Mouse (Mus musculus) CH12.LX (cell line): ENCODE measurements around the gene Slc25a34. TPM values are rescaled to one million over a fixed set of nuclear protein-coding genes. Genes with fewer than 3 reads are reported as not detected.

Experiments
- DNase-seq: peaks from one replicate; pipeline ENCODE4 v3.0.0-alpha.2; 2013; ENCODE audit errors: extremely low read depth
- H3K27ac ChIP-seq: 2 replicates; pipeline ENCODE4 v1.5.1; 2012; ENCODE audit warnings: low read depth, mild to moderate bottlenecking, control low read depth, moderate library complexity; ENCODE audit not compliant: insufficient read depth
- H3K27me3 ChIP-seq: replicated peaks from 2 replicates; pipeline ENCODE3; 2012; ENCODE audit warnings: inconsistent platforms
- H3K36me3 ChIP-seq, 2 experiments: replicated peaks in 1 of 2; 2 replicates each; pipeline versions ENCODE3 to v1.6.1; 2012; ENCODE audit warnings: inconsistent platforms in 1 of 2, low read length in 1 of 2, mild to moderate bottlenecking in 1 of 2, mixed read lengths in 1 of 2, moderate library complexity in 1 of 2; ENCODE audit not compliant: control insufficient read depth in 1 of 2, insufficient read depth in 1 of 2
- H3K4me1 ChIP-seq, 2 experiments: 2 replicates each; pipeline ENCODE4 v1.6.1; 2012; ENCODE audit warnings: inconsistent platforms in 1 of 2, moderate library complexity in 1 of 2; ENCODE audit not compliant: insufficient read depth in 2 of 2, control insufficient read depth in 1 of 2
- H3K4me2 ChIP-seq: 2 replicates; pipeline ENCODE4 v1.6.1; 2012; ENCODE audit warnings: low read depth, mild to moderate bottlenecking, control low read depth; ENCODE audit not compliant: poor library complexity, insufficient read depth, severe bottlenecking
- H3K4me3 ChIP-seq, 3 experiments: fragments of 150-350 bp in 1 of 3; sonication (generic) in 1 of 3; replicated peaks in 1 of 3; 2 replicates each; pipeline versions ENCODE3 to v1.5.1; 2011 to 2012; ENCODE audit warnings: low read depth in 2 of 3, low read length in 2 of 3, mild to moderate bottlenecking in 2 of 3, moderate library complexity in 2 of 3, control low read depth in 1 of 3, improper control_type of control experiment in 1 of 3, inconsistent platforms in 1 of 3, mixed read lengths in 1 of 3; ENCODE audit not compliant: poor library complexity in 1 of 3
- H3K79me2 ChIP-seq: replicated peaks from 2 replicates; pipeline ENCODE4 v1.6.1; 2012; ENCODE audit warnings: mild to moderate bottlenecking, moderate library complexity; ENCODE audit not compliant: control insufficient read depth, poor library complexity, insufficient read depth, severe bottlenecking; ENCODE audit errors: extremely low read depth
- H3K9ac ChIP-seq: 2 replicates; pipeline ENCODE4 v1.6.1; 2012; ENCODE audit warnings: low read depth, mild to moderate bottlenecking, control low read depth, moderate library complexity; ENCODE audit not compliant: insufficient read depth
- H3K9me3 ChIP-seq: replicated peaks from 2 replicates; pipeline ENCODE3; 2012; ENCODE audit warnings: low read length, inconsistent platforms, mixed read lengths
- CHD1 ChIP-seq: IDR thresholded peaks from 2 replicates; pipeline ENCODE4 v1.6.1; 2012; ENCODE audit warnings: low read depth, low read length, improper control_type of control experiment, inconsistent platforms
- CHD2 ChIP-seq: IDR thresholded peaks from 2 replicates; pipeline ENCODE4 v1.6.1; 2011; ENCODE audit warnings: low read length, improper control_type of control experiment
- CTCF ChIP-seq, 2 experiments: IDR thresholded peaks in 1 of 2; conservative IDR thresholded peaks in 1 of 2; 2 replicates each; pipeline ENCODE4 v1.5.1; 2011 to 2012; ENCODE audit warnings: low read depth in 2 of 2, low read length in 2 of 2, improper control_type of control experiment in 1 of 2, inconsistent platforms in 1 of 2, mild to moderate bottlenecking in 1 of 2, moderate library complexity in 1 of 2
- E2F4 ChIP-seq: IDR thresholded peaks from 2 replicates; pipeline ENCODE4 v1.6.1; 2011; ENCODE audit warnings: low read depth, low read length, improper control_type of control experiment; ENCODE audit not compliant: insufficient replicate concordance
- ELF1 ChIP-seq: IDR thresholded peaks from 2 replicates; pipeline ENCODE4 v1.6.1; 2014; ENCODE audit warnings: low read depth, mild to moderate bottlenecking, inconsistent platforms, low read length, improper control_type of control experiment
- EP300 ChIP-seq: IDR thresholded peaks from 2 replicates; pipeline ENCODE4 v1.6.1; 2011; ENCODE audit warnings: low read length, improper control_type of control experiment
- HCFC1 ChIP-seq: IDR thresholded peaks from 2 replicates; pipeline ENCODE4 v1.6.1; 2012; ENCODE audit warnings: low read depth, mild to moderate bottlenecking, inconsistent platforms, low read length, improper control_type of control experiment
- JUN ChIP-seq: IDR thresholded peaks from 2 replicates; pipeline ENCODE4 v1.6.1; 2011; ENCODE audit warnings: low read depth, mild to moderate bottlenecking, low read length, improper control_type of control experiment, moderate library complexity; ENCODE audit not compliant: insufficient read depth
- JUND ChIP-seq: conservative IDR thresholded peaks from 2 replicates; pipeline ENCODE4 v1.6.1; 2011; ENCODE audit warnings: low read depth, low read length, improper control_type of control experiment
- KAT2A ChIP-seq: IDR thresholded peaks from 2 replicates; pipeline ENCODE4 v1.6.1; 2012; ENCODE audit warnings: low read length, improper control_type of control experiment, inconsistent platforms; ENCODE audit not compliant: insufficient replicate concordance
- MAFK ChIP-seq: IDR thresholded peaks from 2 replicates; pipeline ENCODE4 v1.6.1; 2011; ENCODE audit warnings: low read length, improper control_type of control experiment; ENCODE audit not compliant: insufficient replicate concordance
- MEF2A ChIP-seq: IDR thresholded peaks from 2 replicates; pipeline ENCODE4 v1.6.1; 2014; ENCODE audit warnings: low read depth, mild to moderate bottlenecking, inconsistent platforms, low read length, improper control_type of control experiment, borderline replicate concordance
- MXI1 ChIP-seq: IDR thresholded peaks from 2 replicates; pipeline ENCODE4 v1.6.1; 2011; ENCODE audit warnings: mild to moderate bottlenecking, low read depth, low read length, improper control_type of control experiment
- NELFE ChIP-seq: IDR thresholded peaks from 2 replicates; pipeline ENCODE4 v1.6.1; 2011; ENCODE audit warnings: low read depth, low read length, improper control_type of control experiment
- NRF1 ChIP-seq: IDR thresholded peaks from 2 replicates; pipeline ENCODE4 v1.6.1; 2014; ENCODE audit warnings: low read depth, mild to moderate bottlenecking, inconsistent platforms, low read length, improper control_type of control experiment, moderate library complexity
- POLR2A ChIP-seq: IDR thresholded peaks from 2 replicates; pipeline ENCODE4 v1.6.1; 2011; ENCODE audit warnings: low read depth, mild to moderate bottlenecking, improper control_type of control experiment, low read length
- POLR2AphosphoS2 ChIP-seq: IDR thresholded peaks from 2 replicates; pipeline ENCODE4 v1.6.1; 2011; ENCODE audit warnings: low read depth, low read length, improper control_type of control experiment
- RAD21 ChIP-seq: IDR thresholded peaks from 2 replicates; pipeline ENCODE4 v1.6.1; 2011; ENCODE audit warnings: low read depth, mild to moderate bottlenecking, low read length, improper control_type of control experiment, moderate library complexity
- SIN3A ChIP-seq: IDR thresholded peaks from 2 replicates; pipeline ENCODE4 v1.6.1; 2012; ENCODE audit warnings: low read length, improper control_type of control experiment, inconsistent platforms
- USF1 ChIP-seq: IDR thresholded peaks from 2 replicates; pipeline ENCODE4 v1.6.1; 2014; ENCODE audit warnings: low read depth, mild to moderate bottlenecking, inconsistent platforms, low read length, improper control_type of control experiment
- USF2 ChIP-seq: conservative IDR thresholded peaks from 2 replicates; pipeline ENCODE4 v1.6.1; 2011; ENCODE audit warnings: low read depth, low read length, improper control_type of control experiment
- ZKSCAN1 ChIP-seq: IDR thresholded peaks from 2 replicates; pipeline ENCODE4 v1.6.1; 2012; ENCODE audit warnings: low read depth, inconsistent platforms, low read length, improper control_type of control experiment, borderline replicate concordance
- dilution Hi-C: fragments of 300-500 bp; cut with MboI; formaldehyde crosslinking; loops from 2 replicates; pipeline ENCODE4 v1.14.3; 2020; ENCODE audit warnings: low sequenced_read_pairs; ENCODE audit not compliant: extremely low pct_unique_long_range_greater_than_20kb, extremely low pct_ligation_motif_present
- in situ Hi-C: fragments of 300-500 bp; cut with MboI; formaldehyde crosslinking; loops from 3 replicates; pipeline ENCODE4 v1.14.3; 2019; ENCODE audit warnings: low sequenced_read_pairs, low pct_ligation_motif_present, low pct_unique_long_range_greater_than_20kb, mixed read lengths
- polyA plus RNA-seq: library from polyadenylated mRNA; unstranded; fragments of >175 nt; gene quantifications from 2 replicates; pipeline ENCODE4 v1.2.1, GENCODE M21; 2012; ENCODE audit warnings: low read depth; ENCODE audit not compliant: insufficient read length
- total RNA-seq, 2 experiments: library from RNA; depleted of rRNA; stranded (reverse); fragments of 300-350 nt in 1 of 2; fragments of >200 nt in 1 of 2; gene quantifications; 2 replicates each; pipeline ENCODE4 v1.2.3; 2012 to 2014

The Slc25a34 gene
- total and polyA plus RNA-seq, 3 experiments, result 0.23 to 1.7 (median 0.64) TPM

DNA sequence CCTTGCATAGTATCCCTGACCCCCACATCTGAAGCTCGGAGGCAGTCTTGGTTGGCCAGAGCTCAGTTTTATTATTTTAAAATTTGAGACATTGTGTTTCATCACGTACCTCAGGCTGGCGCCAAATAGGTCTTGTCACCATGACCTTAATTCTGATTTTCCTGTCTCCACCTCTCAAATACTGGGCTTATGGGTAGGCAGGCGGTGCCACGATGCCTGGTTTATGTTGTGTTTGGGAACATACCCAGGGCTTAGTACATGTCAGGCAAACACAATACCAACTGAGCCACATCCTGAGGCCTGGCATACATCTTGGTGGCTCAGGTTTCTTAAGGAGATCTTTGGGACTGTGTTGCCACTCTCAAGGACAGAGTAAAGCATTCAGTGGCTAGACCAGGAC, 1.0 kb downstream of the Slc25a34 start:
- H3K27me3 ChIP-seq, result no peaks in the 10 kb centered on the region
- H3K4me1 ChIP-seq, result peaks cover 32 to 78% of the 10 kb centered on the region in 2 experiments
- in situ Hi-C loops, result no loop called here
- no peak overlapping the region for H3K27ac ChIP-seq
- H3K79me2 ChIP-seq, result no peaks in the 10 kb centered on the region
- H3K4me3 ChIP-seq, result no peak overlapping the region
- TF ChIP-seq CHD2, result no peak
- no peak for TF ChIP-seq CHD1
- TF ChIP-seq NELFE, result no peak
- TF ChIP-seq CTCF (conservative IDR thresholded peaks at IDR 0.05 in 1 of 2, IDR thresholded peaks at IDR 0.05 in 1 of 2; ENCODE audit: low read depth in 2 of 2, low read length in 2 of 2), result no peak
- no peak for TF ChIP-seq USF1
- TF ChIP-seq MEF2A, result no peak
- TF ChIP-seq KAT2A, result no peak
- TF ChIP-seq E2F4, result no peak
- no peak for TF ChIP-seq POLR2AphosphoS2
- no peak for TF ChIP-seq EP300
- TF ChIP-seq JUN, result no peak
- no peak for TF ChIP-seq ZKSCAN1
- TF ChIP-seq POLR2A, result no peak
- no peak for TF ChIP-seq MAFK
- TF ChIP-seq, all 38 proteins: peak for 0
- Histone ChIP-seq H3K9ac (no peak overlapping the region), H3K4me2 (no peak overlapping the region), H3K9me3 (no peaks in the 10 kb centered on the region), H3K36me3 (peaks cover 8 to 28% of the 10 kb centered on the region in 2 experiments)
- DNase-seq, result no peak
- dilution Hi-C loops, result no loop called here

GRCm38 (mm10) chr4:141622091-141622490, 1.5 kb downstream of the Slc25a34 start:
- Histone ChIP-seq H3K79me2 (no peaks in the 10 kb centered on the region), H3K27me3 (no peaks in the 10 kb centered on the region), H3K36me3 (peaks cover 7 to 24% of the 10 kb centered on the region in 2 experiments), H3K4me1 (peaks cover 32 to 78% of the 10 kb centered on the region in 2 experiments), H3K27ac (no peak overlapping the region), H3K9ac (no peak overlapping the region), H3K4me2 (no peak overlapping the region), H3K4me3 (no peak overlapping the region), H3K9me3 (no peaks in the 10 kb centered on the region)
- no peak for TF ChIP-seq MXI1
- no peak for TF ChIP-seq JUND
- TF ChIP-seq CHD1, result no peak
- no peak for TF ChIP-seq HCFC1
- no peak for TF ChIP-seq CTCF (conservative IDR thresholded peaks at IDR 0.05 in 1 of 2, IDR thresholded peaks at IDR 0.05 in 1 of 2; ENCODE audit: low read depth in 2 of 2, low read length in 2 of 2)
- TF ChIP-seq USF2, result no peak
- no peak for TF ChIP-seq RAD21
- TF ChIP-seq ELF1, result no peak
- no peak for TF ChIP-seq SIN3A
- no peak for TF ChIP-seq NRF1
- no peak for TF ChIP-seq USF1
- TF ChIP-seq NELFE, result no peak
- in situ Hi-C loops (no loop called here), dilution Hi-C loops (no loop called here)
- no peak for DNase-seq
